Mouse (Mus musculus) heart, adult 2 months (tissue): ENCODE results near the gene Bfsp2. TPM values are rescaled to one million over a fixed set of nuclear protein-coding genes. Genes with fewer than 3 reads are reported as not detected.
A peak's percentile ranks its signal among the peaks of the same experiment; 100 is the strongest.

Source experiments
- DNase-seq, 2 experiments: peaks; one replicate each; pipeline ENCODE4 v3.0.0; 2021
- H3K27ac ChIP-seq: fragments of 200-600 bp; 2 replicates; pipeline ENCODE4 v1.8.1; 2022
- H3K27me3 ChIP-seq: fragments of 200-500 bp; 2 replicates; pipeline ENCODE4 v1.6.1; 2012; ENCODE audit warnings: mild to moderate bottlenecking, low read length, inconsistent platforms, mixed read lengths; ENCODE audit not compliant: control insufficient read depth, insufficient read depth
- H3K36me3 ChIP-seq: fragments of 200-500 bp; 2 replicates; pipeline ENCODE4 v1.6.1; 2012; ENCODE audit warnings: low read length, inconsistent platforms; ENCODE audit not compliant: control insufficient read depth, insufficient read depth
- H3K4me1 ChIP-seq: fragments of 200-500 bp; 2 replicates; pipeline ENCODE4 v1.6.1; 2011; ENCODE audit warnings: low read length; ENCODE audit not compliant: control insufficient read depth, insufficient read depth
- H3K4me3 ChIP-seq: fragments of 200-600 bp; 2 replicates; pipeline ENCODE4 v1.8.1; 2022
- H3K79me2 ChIP-seq: fragments of 200-500 bp; replicated peaks from 2 replicates; pipeline ENCODE4 v1.6.1; 2012; ENCODE audit warnings: mild to moderate bottlenecking, inconsistent platforms, low read length, moderate library complexity, mixed read lengths; ENCODE audit not compliant: control insufficient read depth, insufficient read depth
- H3K9ac ChIP-seq: fragments of 200-500 bp; 2 replicates; pipeline ENCODE4 v1.6.1; 2012; ENCODE audit warnings: low read depth, mild to moderate bottlenecking, control low read depth, inconsistent platforms, low read length, mixed read lengths
- CTCF ChIP-seq: fragments of 200-600 bp; IDR thresholded peaks from 2 replicates; pipeline ENCODE4 v1.8.1; 2022; ENCODE audit warnings: antibody characterized with exemption, mild to moderate bottlenecking, moderate library complexity
- EP300 ChIP-seq: fragments of 200-500 bp; IDR thresholded peaks from 2 replicates; pipeline ENCODE4 v1.6.1; 2011; ENCODE audit warnings: low read depth, low read length, control low read depth; ENCODE audit not compliant: insufficient read depth
- POLR2A ChIP-seq: fragments of 200-500 bp; IDR thresholded peaks from 2 replicates; pipeline ENCODE4 v1.6.1; 2011; ENCODE audit warnings: mild to moderate bottlenecking, low read depth, low read length, control low read depth; ENCODE audit not compliant: insufficient read depth
- WGBS: fragments of 180-500 bp; shearing (Covaris S2); methylation state at CpG from one replicate; pipeline ENCODE4 v1.1.7; 2018; 5-methylcytosine and 5-hydroxymethylcytosine counted together
- intact Hi-C: fragments of 180-260 bp; cut with DNase I; formaldehyde crosslinking; loops from one replicate; pipeline ENCODE4 v1.15.1; 2025
- polyA plus RNA-seq: library from polyadenylated mRNA; depleted of rRNA; stranded (reverse); fragments of >200 nt; gene quantifications from 2 replicates; pipeline ENCODE4 v1.2.3, GENCODE M21; 2012
- total RNA-seq, 2 experiments: library from RNA; stranded (reverse); gene quantifications; 2 replicates each; pipeline ENCODE4 v1.2.3; 2021

The Bfsp2 gene
- total and polyA plus RNA-seq, 3 experiments: 0.31 to 0.99 (median 0.52) TPM

- DNase-seq: peak; percentile 31
- 0 out of 2 replicates have a peak, but pooled peaks have one; percentile 21 for TF ChIP-seq EP300
- TF ChIP-seq POLR2A: no peak
- no peak overlapping the region for H3K9ac ChIP-seq
- no peak overlapping the region for H3K4me3 ChIP-seq
- H3K36me3 ChIP-seq: no peaks in the 10 kb centered on the region
- WGBS: 24% methylated on average over 13 of the region's 13 CpGs
- no peaks in the 10 kb centered on the region for H3K27me3 ChIP-seq
- peaks cover 2% of the 10 kb centered on the region; the same call in 1 of the 2 replicates for H3K4me1 ChIP-seq
- intact Hi-C loops: no loop called here
- H3K27ac ChIP-seq: peak overlapping the region; percentile 21
- no peaks in the 10 kb centered on the region for H3K79me2 ChIP-seq
These were observed 48.0 kb downstream of the Bfsp2 start for GRCm38 (mm10) chr9:103432122-103432778.

- H3K9ac ChIP-seq: no peak overlapping the region
- no peak overlapping the region for H3K4me3 ChIP-seq
- H3K27ac ChIP-seq: peak overlapping the region; percentile 21; the same call in 1 of the 2 replicates
- no peaks in the 10 kb centered on the region for H3K79me2 ChIP-seq
- no peaks in the 10 kb centered on the region for H3K27me3 ChIP-seq
- WGBS: 91% methylated on average over 1 of the region's 1 CpGs
- H3K36me3 ChIP-seq: no peaks in the 10 kb centered on the region
- TF ChIP-seq EP300: no peak
- no peak for TF ChIP-seq POLR2A
- no peak for TF ChIP-seq CTCF
- H3K4me1 ChIP-seq: peaks cover 2% of the 10 kb centered on the region; the same call in 1 of the 2 replicates
- intact Hi-C loops: no loop called here
- no peak for DNase-seq
These were observed 48.5 kb downstream of the Bfsp2 start for GRCm38 (mm10) chr9:103431718-103432117.

DNA sequence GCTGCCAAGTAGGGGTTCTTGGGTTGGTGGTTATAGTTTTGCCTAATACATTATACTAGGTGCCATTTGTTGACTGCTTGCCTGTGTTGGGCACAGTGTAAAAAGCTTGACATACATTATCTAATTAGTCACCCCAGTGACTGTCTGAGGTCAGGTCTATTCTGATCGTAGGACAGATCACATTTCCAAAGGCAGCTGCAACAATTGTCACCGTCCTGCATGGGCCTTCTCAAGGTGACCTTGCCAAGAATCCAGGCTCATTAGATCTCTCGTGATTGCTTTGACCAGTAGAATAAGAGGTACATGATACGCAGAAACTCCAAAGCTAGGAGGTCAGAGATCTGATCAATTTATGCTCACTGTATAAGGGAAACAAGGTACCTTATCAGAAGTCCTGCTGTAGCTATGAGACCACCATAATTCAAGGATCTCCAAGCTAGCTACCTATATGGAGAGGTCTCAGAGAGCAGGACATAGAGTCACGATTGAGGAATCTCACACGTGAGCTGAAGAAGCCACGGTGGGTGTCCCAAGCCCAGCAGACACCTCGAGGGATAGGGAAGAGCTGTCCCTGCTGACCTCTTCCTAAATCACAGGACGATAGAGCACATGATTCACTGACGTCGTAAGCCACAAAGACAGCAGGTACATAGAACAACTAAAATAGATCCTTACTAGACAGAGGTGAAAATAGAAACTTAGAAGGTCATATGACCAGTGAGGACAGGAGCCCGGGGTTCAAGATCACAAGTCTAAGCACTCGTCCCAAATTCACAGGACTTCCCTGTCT, 49.6 kb downstream of the Bfsp2 start:
- Histone ChIP-seq H3K27me3 (no peaks in the 10 kb centered on the region), H3K4me1 (peaks cover 2% of the 10 kb centered on the region; the same call in 1 of the 2 replicates), H3K9ac (no peak overlapping the region), H3K79me2 (no peaks in the 10 kb centered on the region), H3K27ac (peak overlapping the region; percentile 60), H3K4me3 (no peak overlapping the region), H3K36me3 (no peaks in the 10 kb centered on the region)
- intact Hi-C loops: no loop called here
- TF ChIP-seq EP300 (no peak), POLR2A (no peak), CTCF (no peak)
- DNase-seq: no peak
- WGBS: 62% methylated on average over 13 of the region's 13 CpGs

GRCm38 (mm10) chr9:103426425-103426824, 53.8 kb downstream of the Bfsp2 start:
- H3K79me2 ChIP-seq: no peaks in the 10 kb centered on the region
- intact Hi-C loops: no loop called here
- peak in 1 of 2 experiments; percentile 13 for DNase-seq
- 81% methylated on average over 11 of the region's 11 CpGs for WGBS
- TF ChIP-seq POLR2A: no peak
- no peak for TF ChIP-seq CTCF
- TF ChIP-seq EP300: no peak
- H3K36me3 ChIP-seq: no peaks in the 10 kb centered on the region
- H3K9ac ChIP-seq: no peak overlapping the region
- H3K27me3 ChIP-seq: no peaks in the 10 kb centered on the region
- no peak overlapping the region for H3K27ac ChIP-seq
- no peak overlapping the region for H3K4me3 ChIP-seq
- H3K4me1 ChIP-seq: no peaks in the 10 kb centered on the region

DNA sequence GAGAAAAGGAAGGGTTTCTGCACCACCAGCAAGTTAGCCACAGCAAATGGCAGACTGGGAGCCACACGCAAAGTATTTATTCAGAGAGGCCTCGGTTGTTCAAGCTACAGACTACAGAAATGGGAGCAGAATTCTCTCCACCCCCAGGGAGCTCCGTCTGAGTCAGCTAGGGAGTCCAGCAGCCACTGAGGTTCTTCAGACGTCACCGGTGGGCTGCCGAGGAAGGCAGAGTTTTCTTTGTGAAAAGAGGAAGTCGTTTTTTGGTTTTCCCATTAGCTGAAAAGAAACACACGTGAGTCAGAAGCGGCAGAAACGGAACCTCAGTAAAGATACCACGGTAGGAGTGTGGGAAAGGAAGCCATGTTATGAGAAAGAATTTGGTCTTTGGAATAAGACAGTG, 55.4 kb downstream of the Bfsp2 start:
- Histone ChIP-seq H3K27me3 (no peaks in the 10 kb centered on the region), H3K4me1 (no peaks in the 10 kb centered on the region), H3K9ac (no peak overlapping the region), H3K36me3 (no peaks in the 10 kb centered on the region), H3K27ac (no peak overlapping the region), H3K4me3 (no peak overlapping the region), H3K79me2 (no peaks in the 10 kb centered on the region)
- TF ChIP-seq EP300 (no peak), POLR2A (no peak), CTCF (no peak)
- DNase-seq: no peak
- intact Hi-C loops: no loop called here
- 36% methylated on average over 11 of the region's 11 CpGs for WGBS

GRCm38 (mm10) chr9:103423951-103424350, 56.3 kb downstream of the Bfsp2 start:
- Histone ChIP-seq H3K27ac (no peak overlapping the region), H3K4me3 (no peak overlapping the region), H3K79me2 (no peaks in the 10 kb centered on the region), H3K9ac (no peak overlapping the region), H3K4me1 (no peaks in the 10 kb centered on the region), H3K36me3 (no peaks in the 10 kb centered on the region), H3K27me3 (no peaks in the 10 kb centered on the region)
- DNase-seq: no peak
- intact Hi-C loops: no loop called here
- TF ChIP-seq EP300: no peak
- TF ChIP-seq POLR2A: no peak
- no peak for TF ChIP-seq CTCF
- WGBS: 76% methylated on average over 8 of the region's 8 CpGs
